Mouse (Mus musculus): ENCODE measurements at regions not wholly inside any gene's neighbourhood (a gene's known extent, or its start where the extent isn't known, plus 50 kb on each side); places are given as distances from the start of the nearest gene placed in this dataset.

DNA sequence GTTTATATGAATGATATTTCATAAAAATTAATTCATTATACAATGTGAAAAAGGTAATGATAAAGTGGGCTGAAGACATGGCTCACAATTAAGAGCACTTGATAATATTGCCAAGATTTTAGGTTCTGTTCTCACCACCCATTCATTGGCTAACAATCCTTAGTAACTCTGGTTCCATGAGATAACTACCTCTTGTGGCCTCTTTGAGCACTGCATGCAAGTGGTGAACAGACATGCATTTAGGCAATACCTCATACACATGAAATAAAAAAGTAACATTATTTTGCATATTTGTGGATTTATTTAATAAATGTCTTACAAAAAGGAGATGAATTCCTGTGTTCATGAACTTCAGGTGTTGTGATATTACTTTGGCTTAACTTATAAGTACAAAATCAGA is 334.9 kb downstream of the Cdh10 start:
- peak; percentile 51 for DNase-seq (ENCODE audit: low read depth, low spot score)
- Histone ChIP-seq H3K27me3 (ENCODE audit: control insufficient read depth in 1 of 2, insufficient read depth in 2 of 2, low read length in 2 of 2) (no peaks in the 10 kb centered on the region), H3K36me3 (ENCODE audit: control insufficient read depth in 1 of 2, insufficient read depth in 2 of 2, low read length in 2 of 2) (no peaks in the 10 kb centered on the region), H3K4me1 (ENCODE audit: control insufficient read depth in 1 of 2, insufficient read depth in 2 of 2, low read length in 2 of 2) (no peaks in the 10 kb centered on the region), H3K4me3 (ENCODE audit: control insufficient read depth in 1 of 2, insufficient read depth in 1 of 2, low read depth in 2 of 2, low read length in 2 of 2) (no peak overlapping the region), H3K9me3 (replicated peaks; ENCODE audit: insufficient read depth, low read length) (no peaks in the 10 kb centered on the region), H3K27ac (ENCODE audit: control insufficient read depth, low read depth, low read length) (no peak overlapping the region), H3K9ac (ENCODE audit: control insufficient read depth, low read depth, low read length, poor library complexity, severe bottlenecking) (no peak overlapping the region), H3K79me2 (ENCODE audit: control insufficient read depth, insufficient read depth, low read length, poor library complexity) (no peaks in the 10 kb centered on the region)
- TF ChIP-seq CTCF (IDR thresholded peaks at IDR 0.05 in 2 of 3, conservative IDR thresholded peaks at IDR 0.05 in 1 of 3; ENCODE audit: control insufficient read depth in 1 of 3, insufficient read depth in 1 of 3, low read depth in 2 of 3, low read length in 3 of 3, poor library complexity in 1 of 3, severe bottlenecking in 1 of 3) (peak in 2 of 3 experiments; percentile 29 to 46; a peak in 3 of 6 replicates), RAD21 (IDR thresholded peaks at IDR 0.05; ENCODE audit: low read depth, low read length) (peak; percentile 31), ZC3H11A (IDR thresholded peaks at IDR 0.05; ENCODE audit: low read depth, low read length) (no peak), SMC3 (IDR thresholded peaks at IDR 0.05; ENCODE audit: low read depth, low read length) (peak; percentile 50)

DNA sequence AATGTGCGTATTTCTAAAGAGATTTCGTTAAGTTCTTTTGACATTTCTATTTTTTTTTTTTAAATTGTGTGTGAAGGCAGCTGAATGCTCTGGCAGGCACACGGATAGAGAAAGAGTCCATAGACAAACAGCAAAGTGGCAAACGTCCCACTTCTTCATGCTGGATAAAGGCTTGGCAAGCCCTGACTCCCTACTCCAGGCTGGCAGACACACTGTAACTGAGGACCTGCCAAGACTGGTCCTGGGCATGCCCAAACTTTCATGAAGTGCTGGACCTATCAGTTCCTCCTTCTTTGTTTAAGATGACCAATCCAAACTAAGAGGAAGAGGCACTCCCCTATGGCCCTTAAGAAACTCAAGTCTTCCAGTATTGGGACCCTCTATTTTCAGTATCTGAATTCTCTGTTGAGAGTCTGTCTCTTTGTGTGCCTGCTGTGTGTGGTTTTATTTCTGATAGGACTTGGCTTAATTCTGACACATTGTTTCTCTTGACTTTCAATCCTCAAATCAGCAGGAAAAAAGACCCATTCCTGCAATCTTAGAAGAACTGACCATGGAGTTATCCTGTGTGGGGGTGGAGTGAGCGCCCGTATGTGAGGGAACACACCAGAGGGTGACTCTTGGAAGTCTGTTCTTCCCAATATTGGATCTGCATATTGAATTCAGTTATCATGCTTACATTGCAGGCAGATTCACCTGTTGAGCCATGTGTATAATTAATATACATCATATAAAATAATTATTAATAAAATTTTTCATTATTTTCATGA is 343.6 kb downstream of the Cdh10 start:
- H3K4me3 ChIP-seq (ENCODE audit: control insufficient read depth in 1 of 2, insufficient read depth in 1 of 2, low read depth in 2 of 2, low read length in 2 of 2) = no peak overlapping the region
- DNase-seq (ENCODE audit: low read depth, low spot score) = no peak
- no peaks in the 10 kb centered on the region for H3K27me3 ChIP-seq (ENCODE audit: control insufficient read depth in 1 of 2, insufficient read depth in 2 of 2, low read length in 2 of 2)
- no peak overlapping the region for H3K27ac ChIP-seq (ENCODE audit: control insufficient read depth, low read depth, low read length)
- H3K9ac ChIP-seq (ENCODE audit: control insufficient read depth, low read depth, low read length, poor library complexity, severe bottlenecking) = no peak overlapping the region
- H3K79me2 ChIP-seq (ENCODE audit: control insufficient read depth, insufficient read depth, low read length, poor library complexity) = no peaks in the 10 kb centered on the region
- TF ChIP-seq SIN3A (IDR thresholded peaks at IDR 0.05; ENCODE audit: low read length) (no peak), ELF1 (IDR thresholded peaks at IDR 0.05; ENCODE audit: low read depth, low read length) (no peak)
- H3K36me3 ChIP-seq (ENCODE audit: control insufficient read depth in 1 of 2, insufficient read depth in 2 of 2, low read length in 2 of 2) = no peaks in the 10 kb centered on the region
- H3K9me3 ChIP-seq (replicated peaks; ENCODE audit: insufficient read depth, low read length) = no peaks in the 10 kb centered on the region
- no peaks in the 10 kb centered on the region for H3K4me1 ChIP-seq (ENCODE audit: control insufficient read depth in 1 of 2, insufficient read depth in 2 of 2, low read length in 2 of 2)

DNA sequence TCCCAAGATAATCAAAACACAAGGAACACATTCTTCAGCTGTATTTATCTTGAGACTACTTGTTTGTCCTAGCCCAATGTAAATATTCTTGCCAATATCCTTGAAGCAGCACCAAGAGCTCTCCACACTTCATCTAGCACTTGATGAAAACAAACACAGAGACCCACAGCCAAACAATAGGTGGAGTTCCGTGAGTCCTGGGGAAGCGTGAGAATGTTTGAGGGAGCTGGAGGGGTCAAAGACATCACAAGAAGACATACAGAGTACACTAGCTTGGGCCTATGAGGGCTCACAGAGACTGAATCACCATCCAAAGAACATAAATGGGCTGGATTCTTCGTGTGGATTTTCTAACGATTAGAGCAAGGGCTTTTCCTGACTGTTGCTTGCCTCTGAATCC is 356.7 kb downstream of the Cdh10 start:
- Histone ChIP-seq H3K4me1 (ENCODE audit: control insufficient read depth in 1 of 2, insufficient read depth in 2 of 2, low read length in 2 of 2) (no peaks in the 10 kb centered on the region; a peak in 1 of 4 replicates), H3K9ac (ENCODE audit: control insufficient read depth, low read depth, low read length, poor library complexity, severe bottlenecking) (no peak overlapping the region), H3K36me3 (ENCODE audit: control insufficient read depth in 1 of 2, insufficient read depth in 2 of 2, low read length in 2 of 2) (peaks cover 0 to 2% of the 10 kb centered on the region in 2 experiments; a peak in 1 of 4 replicates), H3K9me3 (replicated peaks; ENCODE audit: insufficient read depth, low read length) (no peaks in the 10 kb centered on the region), H3K27ac (ENCODE audit: control insufficient read depth, low read depth, low read length) (no peak overlapping the region), H3K27me3 (ENCODE audit: control insufficient read depth in 1 of 2, insufficient read depth in 2 of 2, low read length in 2 of 2) (no peaks in the 10 kb centered on the region), H3K4me3 (ENCODE audit: control insufficient read depth in 1 of 2, insufficient read depth in 1 of 2, low read depth in 2 of 2, low read length in 2 of 2) (no peak overlapping the region), H3K79me2 (ENCODE audit: control insufficient read depth, insufficient read depth, low read length, poor library complexity) (no peaks in the 10 kb centered on the region)
- DNase-seq (ENCODE audit: low read depth, low spot score) = no peak
- TF ChIP-seq POLR2A (IDR thresholded peaks at IDR 0.05; ENCODE audit: control insufficient read depth in 1 of 2, insufficient read depth in 1 of 2, low read depth in 1 of 2, low read length in 2 of 2, poor library complexity in 1 of 2) (no peak), JUND (IDR thresholded peaks at IDR 0.05; ENCODE audit: low read depth, low read length) (no peak), CHD2 (IDR thresholded peaks at IDR 0.05; ENCODE audit: low read length) (no peak), NRF1 (IDR thresholded peaks at IDR 0.05; ENCODE audit: insufficient read depth, low read depth, low read length, poor library complexity, severe bottlenecking) (no peak), NELFE (IDR thresholded peaks at IDR 0.05; ENCODE audit: low read depth, low read length) (no peak), MAX (IDR thresholded peaks at IDR 0.05; ENCODE audit: low read length) (no peak), EP300 (IDR thresholded peaks at IDR 0.05; ENCODE audit: low read depth in 1 of 2, low read length in 2 of 2) (no peak), GATA1 (IDR thresholded peaks at IDR 0.05; ENCODE audit: low read depth, low read length) (no peak), MAFK (IDR thresholded peaks at IDR 0.05; ENCODE audit: borderline replicate concordance, low read depth, low read length) (no peak), BHLHE40 (IDR thresholded peaks at IDR 0.05; ENCODE audit: borderline replicate concordance, low read depth, low read length) (no peak), RCOR1 (IDR thresholded peaks at IDR 0.05; ENCODE audit: low read depth, low read length) (no peak), MYB (IDR thresholded peaks at IDR 0.05; ENCODE audit: low read depth, low read length) (no peak), TCF12 (IDR thresholded peaks at IDR 0.05; ENCODE audit: low read depth, low read length) (no peak), USF1 (IDR thresholded peaks at IDR 0.05; ENCODE audit: low read depth, low read length) (no peak), USF2 (IDR thresholded peaks at IDR 0.05; ENCODE audit: borderline replicate concordance in 1 of 2, insufficient read depth in 1 of 2, low read depth in 1 of 2, low read length in 2 of 2) (no peak), E2F4 (IDR thresholded peaks at IDR 0.05; ENCODE audit: borderline replicate concordance, low read depth, low read length) (no peak)
